38 mouse cellular contexts compared by ENCODE assay signal in the genomic region with DNA sequence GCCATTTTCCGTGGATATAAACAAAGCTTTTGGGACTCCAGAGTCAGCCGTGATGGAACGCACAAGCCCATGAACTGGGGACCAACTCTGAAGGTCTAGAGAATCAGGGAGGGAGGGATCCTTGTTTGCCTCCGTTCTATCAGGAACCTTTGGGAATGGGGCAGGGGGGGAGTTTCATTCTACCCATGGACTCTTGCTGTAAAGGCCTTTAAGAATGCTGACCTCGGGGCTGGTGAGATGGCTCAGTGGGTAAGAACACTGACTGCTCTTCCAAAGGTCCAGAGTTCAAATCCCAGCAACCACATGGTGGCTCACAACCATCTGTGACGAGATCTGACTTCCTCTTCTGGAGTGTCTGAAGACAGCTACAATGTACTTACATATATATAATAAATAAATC. TPM values are rescaled to one million over a fixed set of nuclear protein-coding genes. Genes with fewer than 3 reads are reported as not detected.
"Had no signal": no experiment of that assay in that cellular context is flagged by ENCODE, and none has a peak within 500 bp of the region (broad histone marks: within the 10 kb centered on the region; RNA-seq: fewer than 3 reads in every experiment).

No protein-coding gene starts in this region.

RNA-seq across cellular contexts. Expression of a gene that starts 21.6 kb away (rescaled TPM):
- total RNA-seq: left cerebral cortex, postnatal 10 days; left cerebral cortex, postnatal 14 days; left cerebral cortex, postnatal 25 days; left cerebral cortex, postnatal 36 days; left cerebral cortex, postnatal 4 days; megakaryocyte progenitor cell, adult 5-6 weeks; megakaryocyte, adult 5-6 weeks; megakaryocyte-erythroid progenitor cell, adult 5-6 weeks; midbrain, postnatal 0 days; monocyte, adult 5-6 weeks had no signal
- polyA plus RNA-seq: limb, embryonic 10.5 days; limb, embryonic 11.5 days; limb, embryonic 12.5 days; limb, embryonic 13.5 days; limb, embryonic 14.5 days; limb, embryonic 15.5 days; liver, adult 2 months; liver, embryonic 11.5 days; liver, embryonic 12.5 days; liver, embryonic 13.5 days; liver, embryonic 15.5 days; liver, embryonic 16.5 days; liver, postnatal 0 days; lung, adult 2 months; lung, embryonic 14.5 days; lung, embryonic 15.5 days; lung, embryonic 16.5 days; lung, postnatal 0 days; macrophage; midbrain, embryonic 10.5 days; midbrain, embryonic 11.5 days; midbrain, embryonic 12.5 days; midbrain, embryonic 13.5 days; midbrain, embryonic 14.5 days; midbrain, embryonic 15.5 days; midbrain, embryonic 16.5 days; midbrain, postnatal 0 days; myocyte; neural tube, embryonic 11.5 days had no signal

RNA-seq across cellular contexts. Expression of a gene that starts 45.5 kb away (rescaled TPM):
- total RNA-seq: megakaryocyte, adult 5-6 weeks; monocyte, adult 5-6 weeks had no signal

RNA-seq across cellular contexts. Expression of a gene that starts 49.3 kb away (rescaled TPM):
- polyA plus RNA-seq: macrophage had no signal
